Mouse (Mus musculus) left cerebral cortex, postnatal 36 days (tissue): ENCODE results near the gene Tarbp1. TPM values are rescaled to one million over a fixed set of nuclear protein-coding genes. Genes with fewer than 3 reads are reported as not detected.
"Not testable (repeated sequence)": the region's sequence is repeated elsewhere in the genome, so short reads cannot be mapped to it uniquely, and the experiment has no call there.

ENCODE experiments used
- DNase-seq, 2 experiments: peaks; one replicate each; pipeline ENCODE4 v3.0.0; 2021 to 2022; ENCODE audit warnings: low spot score in 2 of 2, mixed read lengths in 1 of 2
- intact Hi-C: fragments of 180-260 bp; cut with DNase I; formaldehyde crosslinking; loops from one replicate; pipeline ENCODE4 v1.15.1; 2025
- total RNA-seq, 2 experiments: library from RNA; stranded (reverse); gene quantifications; 2 replicates each; pipeline ENCODE4 v1.2.3; 2021

The Tarbp1 gene
- total RNA-seq, 2 experiments from 2014 or later: 3.1 to 4.4 TPM

DNA sequence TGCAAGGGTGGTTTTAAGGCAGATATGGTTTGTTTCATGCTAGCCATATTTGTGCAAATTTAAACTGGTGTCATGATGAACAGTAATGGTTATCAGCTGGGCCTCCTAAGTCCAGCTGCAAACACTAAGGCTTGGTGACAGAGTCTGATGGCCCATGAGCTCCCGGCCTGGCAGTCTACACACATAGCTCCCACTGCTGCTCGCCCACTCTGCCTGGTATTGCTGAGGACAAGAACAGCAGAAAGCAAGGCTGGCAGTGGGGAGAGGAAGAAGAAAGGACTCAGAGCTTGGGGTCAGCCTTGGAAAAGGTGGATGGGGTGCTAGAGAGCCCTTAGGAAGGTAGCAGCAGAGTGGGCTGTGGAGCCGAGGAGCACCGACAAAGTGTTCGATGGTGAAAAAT is 45.2 kb downstream of the Tarbp1 start:
- peak in 1 of 2 experiments; percentile 36 for DNase-seq
- intact Hi-C loops: loop anchor here (5.0 kb wide), 1 partner anchor 132 kb away; the partner anchor contains the start of gene Slc35f3

DNA sequence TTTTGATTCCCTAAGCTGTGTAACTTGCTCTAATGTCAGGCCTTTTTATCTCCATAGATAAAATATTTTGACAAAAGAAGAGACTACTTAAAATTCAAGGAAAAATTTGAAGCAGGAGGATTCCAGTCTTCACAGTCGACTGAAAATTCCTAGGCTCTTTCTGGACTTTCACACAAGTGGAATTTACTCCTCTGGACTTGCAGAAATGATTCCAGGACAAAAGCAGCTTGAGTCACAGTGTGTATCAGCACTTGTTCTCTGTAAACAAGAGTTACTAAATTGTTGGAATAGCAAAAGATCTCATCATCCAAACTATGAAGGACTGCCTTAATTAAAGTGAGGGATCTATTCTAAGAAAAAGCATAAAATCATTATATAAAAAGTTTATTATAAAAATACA is 49.9 kb downstream of the Tarbp1 start:
- intact Hi-C loops: no loop called here
- DNase-seq: no peak

DNA sequence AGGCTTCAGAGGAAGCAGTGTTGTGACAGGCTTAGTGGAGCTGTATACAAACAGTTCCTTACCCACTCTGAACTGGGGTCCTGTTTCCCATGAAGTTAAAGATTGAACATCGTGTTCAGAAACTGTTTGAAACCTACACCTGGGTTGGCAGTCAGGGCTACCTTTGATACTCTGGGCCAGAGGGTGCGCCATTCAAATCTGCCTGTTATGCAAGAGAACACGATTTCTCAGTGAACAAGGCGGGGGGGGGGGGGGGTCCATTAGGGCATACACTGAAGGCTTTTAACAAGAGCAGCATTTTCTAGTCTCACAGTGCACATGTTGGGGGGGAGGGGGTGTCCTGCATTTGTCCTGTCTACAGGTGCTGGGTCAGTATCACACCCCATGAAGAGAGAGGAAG is 50.7 kb downstream of the Tarbp1 start:
- intact Hi-C loops: no loop called here
- DNase-seq: no peak

DNA sequence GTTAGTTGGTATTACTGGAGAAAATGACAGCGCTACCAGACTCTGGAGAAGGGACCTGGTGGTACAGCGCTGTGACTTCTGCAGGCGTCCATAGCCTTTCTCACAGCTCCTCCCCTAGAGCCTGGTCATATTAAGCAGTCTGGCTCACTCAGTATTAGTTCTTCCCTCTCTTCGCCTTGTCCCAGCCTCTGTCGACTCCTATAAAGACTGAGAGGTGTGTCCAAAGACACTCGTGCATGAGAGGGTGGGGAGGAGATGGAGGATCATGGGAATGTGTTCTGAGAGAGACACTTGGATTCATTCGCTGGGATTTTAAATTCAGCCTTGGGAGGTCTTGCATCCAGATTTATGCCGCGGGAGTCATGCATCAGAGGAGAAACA is 52.0 kb downstream of the Tarbp1 start:
- no peak for DNase-seq
- intact Hi-C loops: no loop called here

DNA sequence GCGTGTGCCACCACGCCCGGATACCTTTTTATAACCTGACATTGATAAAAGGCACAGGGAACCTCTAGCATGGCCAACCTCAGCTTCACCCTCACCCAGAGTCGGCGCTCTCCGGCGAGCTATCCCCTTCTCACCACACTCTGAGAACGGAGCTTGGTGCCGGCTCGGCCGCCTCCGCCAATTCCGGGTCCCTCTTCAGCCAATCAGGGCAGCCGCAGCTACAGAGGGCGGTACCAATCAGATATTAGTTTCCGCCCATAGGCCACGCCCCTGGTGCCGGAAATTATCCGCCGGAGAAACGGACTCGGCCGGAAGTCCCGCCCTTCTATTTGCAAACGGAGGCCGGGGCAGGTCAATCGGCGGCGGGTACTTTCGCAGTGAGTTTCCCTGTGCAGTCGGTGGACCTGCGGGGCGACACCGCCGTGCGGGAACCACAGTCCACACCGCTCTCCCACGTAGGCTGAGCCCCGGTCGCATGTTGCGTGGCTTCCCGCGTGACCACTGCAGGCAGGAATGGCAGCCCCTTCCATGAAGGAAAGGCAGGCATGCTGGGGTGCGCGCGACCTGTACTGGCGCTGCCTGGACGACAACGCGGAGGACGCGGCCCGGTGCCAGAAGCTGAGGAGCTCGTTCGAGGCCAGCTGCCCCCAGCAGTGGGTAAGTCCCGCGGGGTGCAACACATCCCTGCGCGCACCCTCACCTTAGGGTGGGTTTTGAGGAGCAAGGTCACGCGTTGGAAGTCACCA is 52.5 kb downstream of the Tarbp1 start, which contains the start of gene Coa6:
Coa6 (plus strand) TSS at position 342 of the 746 bp plus-strand sequence.
- DNase-seq: peak; percentile 97
- intact Hi-C loops: no loop called here

DNA sequence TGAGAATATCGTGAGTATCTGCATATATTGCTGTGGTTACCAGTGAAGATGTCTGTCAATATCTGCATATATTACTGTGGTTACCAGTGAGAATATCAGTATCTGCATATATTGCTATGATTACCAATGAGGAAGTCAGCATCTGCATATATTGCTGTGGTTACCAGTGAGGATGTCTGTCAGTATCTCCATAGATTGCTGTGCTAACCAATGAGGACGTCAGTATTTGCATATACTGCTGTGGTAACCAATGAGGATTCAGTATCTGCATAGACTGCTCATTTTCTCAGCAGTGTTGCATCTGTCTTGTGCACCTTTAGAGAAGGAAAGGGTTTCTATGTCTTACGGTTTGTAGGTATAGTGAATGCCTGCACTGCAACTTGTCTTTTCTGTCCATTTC is 54.0 kb downstream of the Tarbp1 start:
- DNase-seq: no peak
- intact Hi-C loops: no loop called here

DNA sequence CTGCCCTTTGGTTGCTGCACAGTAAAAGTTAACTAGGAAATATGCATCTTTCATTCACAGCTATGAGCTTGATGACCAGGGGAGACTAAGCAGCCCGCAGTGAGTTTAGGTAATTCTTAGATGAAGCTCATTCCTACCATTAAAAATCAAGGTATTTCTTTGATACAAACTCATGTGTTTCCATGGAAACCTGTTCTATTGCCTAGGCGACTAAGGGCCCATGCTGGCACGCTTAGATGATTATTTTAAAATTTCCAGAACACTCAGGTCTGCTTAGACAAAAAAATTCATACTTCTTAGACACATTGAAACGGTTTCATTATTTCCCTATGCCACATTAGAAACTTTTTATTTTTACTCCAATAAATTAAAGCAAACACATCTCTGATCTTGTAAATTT is 69.8 kb downstream of the Tarbp1 start:
- intact Hi-C loops: no loop called here
- no peak for DNase-seq

DNA sequence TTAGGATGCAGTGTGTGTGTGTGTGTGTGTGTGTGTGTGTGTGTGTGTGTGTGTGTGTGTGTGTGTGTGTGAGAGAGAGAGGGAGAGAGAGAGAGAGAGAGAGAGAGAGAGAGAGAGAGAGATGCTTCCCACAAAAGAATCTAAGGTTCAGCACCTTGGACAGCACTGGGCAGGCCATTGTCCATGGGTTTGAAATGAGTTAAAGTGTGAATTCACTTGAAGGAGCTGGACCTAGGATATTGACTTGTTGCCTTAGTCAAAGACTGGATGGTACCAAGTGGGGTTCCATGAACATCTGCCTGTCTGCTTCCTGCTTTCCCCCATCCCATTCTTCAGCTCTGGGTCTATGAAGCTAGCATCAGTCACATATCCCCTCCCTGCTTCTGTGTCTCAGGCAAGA is 70.3 kb downstream of the Tarbp1 start:
- intact Hi-C loops, DNase-seq: not testable (repeated sequence)

DNA sequence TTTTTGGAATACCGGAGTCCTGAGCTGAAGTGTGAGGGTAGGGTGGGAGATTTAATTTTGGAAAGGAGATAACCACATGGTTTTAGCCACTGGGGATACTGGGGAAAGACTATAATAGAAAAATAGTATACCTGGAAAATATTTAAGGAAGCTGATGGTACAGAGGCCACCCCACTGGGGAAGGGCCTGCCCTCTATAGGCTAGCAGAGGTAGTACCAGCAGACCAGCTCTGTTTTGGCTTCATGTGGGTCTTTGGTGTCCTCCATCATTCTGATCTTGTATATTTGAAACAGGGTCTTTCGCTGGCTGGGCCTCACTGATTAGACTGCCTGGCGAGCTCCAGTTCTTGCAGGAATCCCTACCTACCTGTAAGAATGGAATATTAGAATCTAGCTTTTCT is 76.5 kb downstream of the Tarbp1 start:
- intact Hi-C loops: no loop called here
- no peak for DNase-seq

DNA sequence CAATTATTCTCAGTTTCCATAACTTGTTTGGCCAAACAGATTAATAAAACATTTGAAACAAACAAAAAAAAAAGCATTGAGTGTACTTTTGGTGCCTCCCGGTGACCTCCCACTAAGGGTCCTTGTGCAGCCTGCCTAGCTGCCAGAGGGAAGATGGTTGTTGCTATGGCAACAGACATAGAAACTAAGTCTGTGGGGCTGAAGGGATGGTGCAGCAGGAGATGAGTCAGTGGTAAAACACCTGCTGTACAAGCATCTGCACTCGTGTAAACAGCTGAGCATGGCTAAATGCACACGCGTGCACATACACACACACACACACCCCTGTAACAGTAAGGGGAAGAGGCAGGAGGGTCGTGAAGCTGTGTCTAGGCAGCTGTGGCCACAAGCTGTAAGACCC is 78.9 kb downstream of the Tarbp1 start:
- DNase-seq: no peak
- intact Hi-C loops: no loop called here

DNA sequence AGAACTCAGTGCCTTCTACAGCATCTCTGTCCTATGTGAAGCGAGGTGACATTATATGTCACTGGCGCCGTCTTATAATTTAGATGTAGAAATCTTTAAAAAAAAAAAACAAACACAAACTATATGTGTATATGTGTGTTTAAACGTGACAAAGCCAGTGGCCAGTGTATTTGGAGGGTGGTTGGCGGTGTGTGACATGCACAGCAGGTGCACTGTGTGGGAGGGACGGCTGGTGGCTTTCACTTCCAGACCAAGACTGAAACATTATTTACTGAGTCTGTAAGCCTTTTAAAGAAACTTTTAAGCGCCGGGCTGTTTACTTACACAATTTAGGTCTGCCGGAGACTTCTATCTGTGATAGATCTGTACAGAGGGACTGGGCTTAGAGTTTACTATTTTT is 79.5 kb downstream of the Tarbp1 start:
- intact Hi-C loops: no loop called here
- no peak for DNase-seq

DNA sequence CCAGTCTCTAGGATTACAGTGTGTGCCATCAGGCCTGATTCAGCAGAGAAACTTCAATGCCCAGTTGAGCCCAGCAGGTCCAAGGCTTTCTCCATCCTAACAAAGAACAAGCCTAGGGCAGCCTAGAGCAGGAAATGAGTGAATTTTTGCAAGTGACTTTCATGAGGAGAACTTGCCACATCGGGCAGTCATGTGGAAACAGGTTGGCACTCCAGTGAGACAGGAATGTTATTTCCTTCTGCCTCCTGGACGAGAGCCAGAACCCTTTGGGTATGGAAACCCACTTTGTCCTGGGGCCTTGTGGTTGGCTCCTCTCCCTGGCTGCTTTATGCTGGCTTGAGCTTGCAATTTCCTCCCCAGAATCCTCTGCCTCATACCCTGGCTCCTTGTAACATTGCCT is 83.3 kb downstream of the Tarbp1 start:
- intact Hi-C loops: no loop called here
- DNase-seq: no peak

DNA sequence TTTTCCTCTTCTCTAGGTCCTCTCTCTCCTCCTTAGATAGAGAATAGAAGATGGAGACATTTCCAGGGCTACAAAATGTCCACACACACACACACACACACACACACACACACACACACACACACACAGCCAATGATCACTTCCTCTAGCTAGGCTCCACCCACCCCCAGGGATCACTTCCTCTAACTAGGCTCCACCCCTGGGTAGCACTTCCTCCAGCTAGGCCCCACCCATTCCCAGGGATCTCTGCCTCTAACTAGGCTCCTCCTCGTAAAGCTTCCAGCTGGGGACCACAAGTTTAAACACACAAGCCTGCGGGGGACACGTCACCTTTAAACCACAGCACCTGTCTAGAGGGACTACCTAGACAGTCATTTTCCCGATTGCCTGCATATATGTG is 87.3 kb downstream of the Tarbp1 start:
- intact Hi-C loops: no loop called here
- DNase-seq: no peak

DNA sequence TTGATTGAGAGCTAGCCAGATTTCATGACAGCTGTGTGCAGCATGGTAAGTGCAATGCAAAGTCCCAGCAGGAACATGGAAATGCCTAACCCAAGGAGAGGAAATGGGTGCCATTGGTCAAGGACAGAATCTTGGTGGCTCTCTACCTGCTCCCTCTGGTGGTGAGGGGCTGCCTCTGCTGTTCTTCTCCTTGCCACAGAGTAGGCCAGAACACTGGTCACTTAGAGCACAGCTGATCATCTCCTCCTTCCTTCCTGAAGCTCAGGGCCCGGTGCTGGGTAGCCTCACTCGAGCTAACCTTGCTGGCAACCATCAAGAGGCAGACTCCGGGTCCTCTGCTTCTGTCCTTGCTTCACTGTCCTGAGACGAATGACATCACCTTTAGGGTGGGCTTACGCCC is 92.1 kb downstream of the Tarbp1 start:
- DNase-seq: peak; percentile 30 to 43
- intact Hi-C loops: loop anchor here (5.0 kb wide), 2 partner anchors 85 to 125 kb away; partner anchors contain the start of gene Slc35f3

DNA sequence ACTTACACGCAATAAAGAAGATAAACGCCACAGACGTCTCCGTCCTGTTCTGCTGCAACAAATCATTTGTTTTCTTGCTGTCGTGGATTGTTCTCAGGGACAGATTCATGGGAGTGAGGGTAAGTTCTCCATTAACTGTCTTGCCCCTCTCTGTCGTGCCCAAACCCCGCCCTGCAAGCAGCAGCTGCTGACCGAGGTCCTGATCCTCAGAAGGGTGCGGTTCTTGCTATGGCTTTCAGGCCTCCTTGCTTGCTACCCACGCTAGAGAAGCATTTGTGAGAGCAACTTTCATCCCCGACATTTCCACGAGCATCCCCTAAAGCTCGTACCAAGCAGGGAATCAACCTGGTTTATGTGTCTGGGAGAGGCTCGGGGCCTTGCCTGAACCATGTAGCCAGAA is 92.6 kb downstream of the Tarbp1 start:
- no peak for DNase-seq
- intact Hi-C loops: loop anchor here (5.0 kb wide), 2 partner anchors 85 to 125 kb away; partner anchors contain the start of gene Slc35f3

DNA sequence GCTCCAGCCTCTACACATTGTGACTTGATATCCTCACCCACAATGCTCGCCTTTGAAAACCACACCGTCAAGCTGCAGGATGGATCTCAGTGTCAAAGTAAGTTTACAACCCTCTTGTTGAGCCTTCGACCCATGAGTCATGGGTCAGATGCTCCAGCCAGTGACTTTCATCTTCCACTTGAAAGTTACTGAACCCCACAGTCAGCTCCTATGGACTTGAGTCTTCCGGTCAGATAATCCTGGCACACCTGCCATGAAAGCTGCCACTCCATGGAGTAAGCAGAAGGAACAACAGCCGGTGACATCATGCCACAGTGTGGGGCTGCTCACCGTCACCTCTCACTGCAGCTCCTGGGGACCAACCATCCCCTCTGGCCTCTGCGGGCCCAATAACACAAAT is 93.6 kb downstream of the Tarbp1 start:
- intact Hi-C loops: loop anchor here (5.0 kb wide), 2 partner anchors 84 to 124 kb away; partner anchors contain the start of gene Slc35f3
- DNase-seq: no peak

DNA sequence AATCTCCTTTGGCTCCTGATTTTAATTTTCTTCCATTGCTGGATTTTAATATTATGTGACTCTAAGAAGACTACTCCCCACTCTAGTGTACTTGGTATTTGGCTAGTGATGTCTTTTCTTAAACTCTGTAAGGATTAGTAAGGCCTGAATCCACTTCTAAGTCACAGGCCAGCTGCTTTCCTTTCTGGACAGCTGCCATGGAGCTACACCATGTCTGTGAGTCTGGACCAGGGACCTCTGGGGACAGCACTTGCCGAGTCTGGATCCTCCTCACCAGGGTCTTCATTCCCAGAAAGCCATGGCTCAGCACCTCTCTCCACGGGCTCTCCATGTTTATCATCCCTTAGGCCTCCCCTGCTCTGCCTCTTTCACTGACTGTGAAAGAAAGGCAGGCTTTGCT is 94.7 kb downstream of the Tarbp1 start:
- intact Hi-C loops: loop anchor here (5.0 kb wide), 2 partner anchors 83 to 123 kb away; partner anchors contain the start of gene Slc35f3
- DNase-seq: no peak

DNA sequence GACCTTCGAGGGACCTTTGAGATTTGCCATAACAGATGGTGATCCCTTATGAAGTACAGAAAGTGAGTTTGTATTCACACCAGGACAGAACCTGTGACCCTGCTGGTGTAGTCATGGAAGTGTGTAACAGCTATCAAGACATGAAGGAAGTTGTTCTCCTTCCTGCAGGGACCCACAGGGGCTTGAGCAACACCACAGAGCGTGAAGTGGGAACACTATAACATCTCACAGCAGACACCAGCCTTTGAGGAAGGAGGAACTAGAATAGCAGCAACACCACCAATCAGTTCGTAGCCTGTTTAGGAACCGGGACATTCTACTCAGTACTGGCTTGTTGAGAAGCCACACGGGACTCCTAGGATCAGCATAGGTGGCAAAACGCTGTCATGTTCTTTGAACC is 95.3 kb downstream of the Tarbp1 start:
- intact Hi-C loops: no loop called here
- DNase-seq: no peak
